Mouse (Mus musculus): ENCODE measurements around the gene Natd1. TPM values are rescaled to one million over a fixed set of nuclear protein-coding genes. Genes with fewer than 3 reads are reported as not detected.

Natd1 gene
- 6.7 and 31.1 TPM in 2 replicates for polyA plus RNA-seq (2012; ENCODE audit: low replicate concordance)

DNA sequence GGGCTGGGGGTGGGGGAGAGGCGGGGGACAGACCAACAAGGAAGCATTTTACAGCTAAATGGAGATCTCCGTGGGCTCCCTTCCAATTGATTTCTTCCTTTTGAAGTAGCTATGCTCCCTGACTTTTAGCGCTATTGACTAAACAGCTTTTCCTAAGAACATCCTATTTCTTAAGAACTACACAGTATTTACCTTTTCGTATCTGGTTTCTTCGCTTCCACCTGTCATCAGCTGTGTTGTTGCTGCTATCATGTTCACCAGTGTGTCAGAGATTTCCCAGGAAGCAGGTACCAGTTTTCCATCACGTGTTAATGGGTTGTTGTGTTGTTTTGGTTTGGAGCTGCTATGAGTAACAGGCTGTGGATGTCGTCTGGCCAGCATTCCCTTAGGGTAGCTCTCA lies at the start of gene Natd1:
Gene Natd1 (minus strand): TSS at position 260 of the 400 bp plus-strand sequence.

DNA sequence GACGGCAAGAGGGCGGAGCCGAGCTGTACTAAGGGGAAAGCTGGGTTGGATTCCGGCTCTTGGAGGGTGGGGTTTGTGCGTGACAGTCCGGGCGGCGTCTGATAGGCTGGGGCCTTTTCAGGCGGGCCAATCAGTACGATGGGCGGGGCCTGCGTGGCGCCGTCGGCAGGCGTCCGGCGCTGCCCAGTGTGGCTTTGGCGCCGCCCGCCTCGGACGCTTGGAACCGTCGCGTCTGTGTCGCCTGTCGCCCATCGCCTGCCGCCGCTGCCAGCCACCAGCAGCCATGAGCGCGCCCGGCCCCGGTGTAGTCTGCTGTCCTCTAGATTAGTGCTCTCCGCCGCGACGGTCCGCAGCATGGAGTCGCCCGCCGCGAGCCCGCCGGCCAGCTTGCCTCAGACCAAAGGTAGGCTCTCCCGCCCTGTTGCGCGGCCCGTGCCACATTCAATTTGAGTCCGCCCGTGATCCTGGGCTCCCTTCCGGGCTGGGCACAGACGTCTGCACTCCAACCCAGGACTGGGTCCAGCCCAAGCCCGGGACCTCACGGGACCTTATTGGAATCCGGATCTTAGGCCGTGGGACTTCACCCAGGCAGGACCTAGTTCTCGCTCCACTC lies 17.4 kb upstream of the Natd1 start, which contains the start of gene Map2k3:
Gene Map2k3 (plus strand): TSS at position 165 of the 613 bp plus-strand sequence.

DNA sequence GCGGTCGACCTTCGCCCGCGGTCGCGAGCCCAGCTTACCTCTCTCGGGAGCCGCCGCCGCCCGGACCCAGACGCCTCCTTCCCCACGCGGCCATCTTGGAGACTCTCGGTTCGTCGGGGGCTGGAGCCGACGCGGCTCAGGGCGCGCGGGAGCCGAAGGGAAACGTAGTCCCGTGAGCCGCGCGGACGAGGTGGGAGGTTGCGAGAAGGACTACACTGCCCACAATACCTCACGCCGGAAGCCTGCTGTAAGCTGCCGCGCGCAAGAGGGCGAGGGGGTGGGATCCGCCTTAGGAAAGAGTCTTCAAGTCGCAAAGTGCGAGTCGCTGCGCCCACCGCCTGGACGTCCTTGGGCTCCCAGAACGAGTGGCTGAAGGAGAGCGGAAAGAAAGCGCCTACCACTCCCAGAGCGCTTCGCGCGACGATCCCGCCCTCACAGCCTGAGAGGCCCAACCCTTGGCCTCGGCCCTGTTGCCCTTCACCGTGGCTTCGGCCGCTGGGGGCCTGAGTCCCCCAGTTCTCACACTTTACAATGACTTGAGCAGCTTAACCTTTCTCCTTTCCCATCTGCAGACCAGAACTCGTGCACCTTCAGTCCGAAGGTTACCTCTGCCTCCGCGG lies 35.8 kb downstream of the Natd1 start, which contains the start of gene Tmem11:
Gene Tmem11 (minus strand): TSS at position 598 of the 620 bp plus-strand sequence.

Other genes with a start within 250 kb of the Natd1 start
- 25.0 and 31.4 TPM in 2 replicates for gene Llgl1, start 215.0 kb downstream of the Natd1 start, polyA plus RNA-seq (2012; ENCODE audit: low replicate concordance)
- 56.8 and 278 TPM in 2 replicates for gene Flii, start 187.5 kb downstream of the Natd1 start, polyA plus RNA-seq (2012; ENCODE audit: low replicate concordance)
- gene Mief2, start 186.4 kb downstream of the Natd1 start, polyA plus RNA-seq (2012; ENCODE audit: low replicate concordance): 31.6 and 47.4 TPM in 2 replicates
- gene Top3a, start 137.4 kb downstream of the Natd1 start, polyA plus RNA-seq (2012; ENCODE audit: low replicate concordance): 2.6 and 7.7 TPM in 2 replicates
- gene Smcr8, start 137.2 kb downstream of the Natd1 start, polyA plus RNA-seq (2012; ENCODE audit: low replicate concordance): 3.0 and 4.3 TPM in 2 replicates
- gene Shmt1, start 103.0 kb downstream of the Natd1 start, polyA plus RNA-seq (2012; ENCODE audit: low replicate concordance): 0.80 and 1.1 TPM in 2 replicates
- 0.88 and 3.1 TPM in 2 replicates for gene Dhrs7b, start 84.1 kb downstream of the Natd1 start, polyA plus RNA-seq (2012; ENCODE audit: low replicate concordance)
- gene Tmem11, start 35.5 kb downstream of the Natd1 start, polyA plus RNA-seq (2012; ENCODE audit: low replicate concordance): 11.3 and 11.7 TPM in 2 replicates
- gene Map2k3, start 17.3 kb upstream of the Natd1 start, polyA plus RNA-seq (2012; ENCODE audit: low replicate concordance): 66.1 and 127 TPM in 2 replicates
- gene Kcnj12, start 107.8 kb upstream of the Natd1 start, polyA plus RNA-seq (2012; ENCODE audit: low replicate concordance): not detected in 2 replicates
- gene Tnfrsf13b, start 212.0 kb upstream of the Natd1 start, polyA plus RNA-seq (2012; ENCODE audit: low replicate concordance): 524 and 887 TPM in 2 replicates

All from hematopoietic multipotent progenitor cell, adult 10-12 weeks (in vitro differentiated cells).